Mouse (Mus musculus): Measurements from ENCODE around the gene Disp1.

Gene Disp1

GRCm38 (mm10) chr1:183161057-183161456, 60.3 kb downstream of the Disp1 start:
- DNase-seq, result no peak

GRCm38 (mm10) chr1:183160188-183160587, 61.1 kb downstream of the Disp1 start:
- no peak for DNase-seq

- no peak for DNase-seq
Observed at GRCm38 (mm10) chr1:183159183-183159582, 62.1 kb downstream of the Disp1 start.

GRCm38 (mm10) chr1:183155600-183155999, 65.7 kb downstream of the Disp1 start:
- DNase-seq, result no peak

GRCm38 (mm10) chr1:183154296-183155204, 66.8 kb downstream of the Disp1 start:
- DNase-seq, result peak; percentile 42 to 57

- no peak for DNase-seq
Observed at GRCm38 (mm10) chr1:183153354-183153753, 68.0 kb downstream of the Disp1 start.

GRCm38 (mm10) chr1:183151510-183152319, 69.6 kb downstream of the Disp1 start:
- no peak for DNase-seq

- no peak for DNase-seq
Observed at GRCm38 (mm10) chr1:183150379-183150840, 70.9 kb downstream of the Disp1 start.

GRCm38 (mm10) chr1:183149571-183150105, 71.7 kb downstream of the Disp1 start:
- DNase-seq, result no peak

GRCm38 (mm10) chr1:183147438-183147841, 73.9 kb downstream of the Disp1 start:
- peak; percentile 49 to 70 for DNase-seq

- DNase-seq, result no peak
Observed at GRCm38 (mm10) chr1:183146795-183147194, 74.5 kb downstream of the Disp1 start.

GRCm38 (mm10) chr1:183146102-183146735, 75.1 kb downstream of the Disp1 start:
- DNase-seq, result no peak

- no peak for DNase-seq
Observed at GRCm38 (mm10) chr1:183144602-183145205, 76.6 kb downstream of the Disp1 start.

- DNase-seq, result no peak
Observed at GRCm38 (mm10) chr1:183143246-183143645, 78.1 kb downstream of the Disp1 start.

GRCm38 (mm10) chr1:183142566-183142965, 78.8 kb downstream of the Disp1 start:
- DNase-seq, result no peak

GRCm38 (mm10) chr1:183141329-183141728, 80.0 kb downstream of the Disp1 start:
- no peak for DNase-seq

GRCm38 (mm10) chr1:183140511-183141268, 80.6 kb downstream of the Disp1 start:
- DNase-seq, result no peak

GRCm38 (mm10) chr1:183138088-183138487, 83.2 kb downstream of the Disp1 start:
- no peak for DNase-seq

GRCm38 (mm10) chr1:183134427-183134826, 86.9 kb downstream of the Disp1 start:
- no peak for DNase-seq

- DNase-seq, result no peak
Observed at GRCm38 (mm10) chr1:183133440-183133839, 87.9 kb downstream of the Disp1 start.

- no peak for DNase-seq
Observed at GRCm38 (mm10) chr1:183127246-183127645, 94.1 kb downstream of the Disp1 start.

- DNase-seq, result no peak
Observed at GRCm38 (mm10) chr1:183123725-183124124, 97.6 kb downstream of the Disp1 start.
